Mouse (Mus musculus): ENCODE measurements around the gene Txnrd2. TPM values are rescaled to one million over a fixed set of nuclear protein-coding genes. Genes with fewer than 3 reads are reported as not detected.

The Txnrd2 gene
- total and polyA plus RNA-seq, 3 experiments: 14.6 to 24.1 (median 22.0) TPM

- peaks cover 25 to 80% of the 10 kb centered on the region in 2 experiments for H3K36me3 ChIP-seq (replicated peaks in 1 of 2; ENCODE audit: control insufficient read depth in 1 of 2, insufficient read depth in 1 of 2, low read length in 1 of 2)
Measured at GRCm38 (mm10) chr16:18459335-18459954, 33.3 kb downstream of the Txnrd2 start.

GRCm38 (mm10) chr16:18459955-18460370, 33.8 kb downstream of the Txnrd2 start:
- H3K79me2 ChIP-seq (replicated peaks; ENCODE audit: control insufficient read depth, extremely low read depth, insufficient read depth, poor library complexity, severe bottlenecking): no peaks in the 10 kb centered on the region
- no peak overlapping the region for H3K4me3 ChIP-seq (replicated peaks in 1 of 3; ENCODE audit: low read depth in 2 of 3, low read length in 2 of 3, poor library complexity in 1 of 3)
- H3K27me3 ChIP-seq (replicated peaks): no peaks in the 10 kb centered on the region
- no peak overlapping the region; the same call in 1 of the 2 replicates for H3K4me2 ChIP-seq (ENCODE audit: insufficient read depth, low read depth, poor library complexity, severe bottlenecking)
- H3K27ac ChIP-seq (ENCODE audit: insufficient read depth, low read depth): no peak overlapping the region
- no peaks in the 10 kb centered on the region for H3K9me3 ChIP-seq (replicated peaks; ENCODE audit: low read length)
- dilution Hi-C loops (cut with MboI; ENCODE audit: extremely low pct_ligation_motif_present, extremely low pct_unique_long_range_greater_than_20kb, low sequenced_read_pairs): no loop called here
- in situ Hi-C loops (cut with MboI; ENCODE audit: low pct_ligation_motif_present, low pct_unique_long_range_greater_than_20kb, low sequenced_read_pairs): no loop called here
- peaks cover 12 to 47% of the 10 kb centered on the region in 2 experiments for H3K4me1 ChIP-seq (ENCODE audit: control insufficient read depth in 1 of 2, insufficient read depth in 2 of 2)
- peak; percentile 91 for DNase-seq (ENCODE audit: extremely low read depth)
- H3K9ac ChIP-seq (ENCODE audit: insufficient read depth, low read depth): no peak overlapping the region
- peaks cover 28 to 80% of the 10 kb centered on the region in 2 experiments for H3K36me3 ChIP-seq (replicated peaks in 1 of 2; ENCODE audit: control insufficient read depth in 1 of 2, insufficient read depth in 1 of 2, low read length in 1 of 2)
- TF ChIP-seq E2F4 (IDR thresholded peaks at IDR 0.05; ENCODE audit: insufficient replicate concordance, low read depth, low read length) (no peak), NRF1 (IDR thresholded peaks at IDR 0.05; ENCODE audit: low read depth, low read length) (peak; percentile 77), USF1 (IDR thresholded peaks at IDR 0.05; ENCODE audit: low read depth, low read length) (no peak), ZNF384 (IDR thresholded peaks at IDR 0.05; ENCODE audit: low read depth, low read length) (no peak), ZMIZ1 (IDR thresholded peaks at IDR 0.05; ENCODE audit: low read depth, low read length) (0 out of 2 replicates have a peak, but pooled peaks have one; percentile 30), RCOR1 (conservative IDR thresholded peaks at IDR 0.05; ENCODE audit: low read depth, low read length) (0 out of 2 replicates have a peak, but pooled peaks have one; percentile 40), CHD1 (IDR thresholded peaks at IDR 0.05; ENCODE audit: low read depth, low read length) (0 out of 2 replicates have a peak, but pooled peaks have one; percentile 41), CTCF (conservative IDR thresholded peaks at IDR 0.05 in 1 of 2, IDR thresholded peaks at IDR 0.05 in 1 of 2; ENCODE audit: low read depth in 2 of 2, low read length in 2 of 2) (no peak), TCF12 (IDR thresholded peaks at IDR 0.05; ENCODE audit: low read depth, low read length) (peak; percentile 56; the same call in 1 of the 2 replicates), HCFC1 (IDR thresholded peaks at IDR 0.05; ENCODE audit: low read depth, low read length) (0 out of 2 replicates have a peak, but pooled peaks have one; percentile 16), KAT2A (IDR thresholded peaks at IDR 0.05; ENCODE audit: insufficient replicate concordance, low read length) (0 out of 2 replicates have a peak, but pooled peaks have one; percentile 15), MYC (IDR thresholded peaks at IDR 0.05; ENCODE audit: low read depth, low read length) (0 out of 2 replicates have a peak, but pooled peaks have one; percentile 21), MAZ (IDR thresholded peaks at IDR 0.05; ENCODE audit: low read depth, low read length) (0 out of 2 replicates have a peak, but pooled peaks have one; percentile 33), IRF4 (IDR thresholded peaks at IDR 0.05; ENCODE audit: low read depth, low read length) (peak; percentile 39; the same call in 1 of the 2 replicates), USF2 (conservative IDR thresholded peaks at IDR 0.05; ENCODE audit: low read depth, low read length) (no peak), MEF2A (IDR thresholded peaks at IDR 0.05; ENCODE audit: borderline replicate concordance, low read depth, low read length) (peak; percentile 62; the same call in 1 of the 2 replicates), SMC3 (IDR thresholded peaks at IDR 0.05; ENCODE audit: low read depth, low read length) (no peak; the same call in 1 of the 2 replicates), UBTF (IDR thresholded peaks at IDR 0.05; ENCODE audit: low read depth, low read length) (no peak), NELFE (IDR thresholded peaks at IDR 0.05; ENCODE audit: low read depth, low read length) (0 out of 2 replicates have a peak, but pooled peaks have one; percentile 24), POLR2A (IDR thresholded peaks at IDR 0.05; ENCODE audit: low read depth, low read length) (no peak), POLR2AphosphoS2 (IDR thresholded peaks at IDR 0.05; ENCODE audit: low read depth, low read length) (no peak), JUND (conservative IDR thresholded peaks at IDR 0.05; ENCODE audit: low read depth, low read length) (no peak), TBP (conservative IDR thresholded peaks at IDR 0.05; ENCODE audit: low read depth, low read length) (no peak), BHLHE40 (IDR thresholded peaks at IDR 0.05; ENCODE audit: low read depth, low read length) (0 out of 2 replicates have a peak, but pooled peaks have one; percentile 14), RAD21 (IDR thresholded peaks at IDR 0.05; ENCODE audit: low read depth, low read length) (no peak; the same call in none of the 2 replicates)

More at GRCm38 (mm10) chr16:18459335-18459954, 33.3 kb downstream of the Txnrd2 start:
- in situ Hi-C loops (cut with MboI; ENCODE audit: low pct_ligation_motif_present, low pct_unique_long_range_greater_than_20kb, low sequenced_read_pairs) (no loop called here), dilution Hi-C loops (cut with MboI; ENCODE audit: extremely low pct_ligation_motif_present, extremely low pct_unique_long_range_greater_than_20kb, low sequenced_read_pairs) (no loop called here)
- Histone ChIP-seq H3K9ac (ENCODE audit: insufficient read depth, low read depth) (no peak overlapping the region), H3K4me2 (ENCODE audit: insufficient read depth, low read depth, poor library complexity, severe bottlenecking) (no peak overlapping the region; the same call in 1 of the 2 replicates), H3K9me3 (replicated peaks; ENCODE audit: low read length) (no peaks in the 10 kb centered on the region), H3K4me1 (ENCODE audit: control insufficient read depth in 1 of 2, insufficient read depth in 2 of 2) (peaks cover 12 to 47% of the 10 kb centered on the region in 2 experiments), H3K79me2 (replicated peaks; ENCODE audit: control insufficient read depth, extremely low read depth, insufficient read depth, poor library complexity, severe bottlenecking) (no peaks in the 10 kb centered on the region), H3K27ac (ENCODE audit: insufficient read depth, low read depth) (no peak overlapping the region), H3K27me3 (replicated peaks) (no peaks in the 10 kb centered on the region), H3K4me3 (replicated peaks in 1 of 3; ENCODE audit: low read depth in 2 of 3, low read length in 2 of 3, poor library complexity in 1 of 3) (no peak overlapping the region)
- no peak for DNase-seq (ENCODE audit: extremely low read depth)
- TF ChIP-seq BHLHE40 (IDR thresholded peaks at IDR 0.05; ENCODE audit: low read depth, low read length): no peak
- TF ChIP-seq POLR2AphosphoS2 (IDR thresholded peaks at IDR 0.05; ENCODE audit: low read depth, low read length): no peak
- TF ChIP-seq SIN3A (IDR thresholded peaks at IDR 0.05; ENCODE audit: low read length): no peak
- TF ChIP-seq IRF4 (IDR thresholded peaks at IDR 0.05; ENCODE audit: low read depth, low read length): no peak
- no peak for TF ChIP-seq RCOR1 (conservative IDR thresholded peaks at IDR 0.05; ENCODE audit: low read depth, low read length)
- TF ChIP-seq USF2 (conservative IDR thresholded peaks at IDR 0.05; ENCODE audit: low read depth, low read length): no peak
- TF ChIP-seq RAD21 (IDR thresholded peaks at IDR 0.05; ENCODE audit: low read depth, low read length): no peak
- no peak for TF ChIP-seq CHD2 (IDR thresholded peaks at IDR 0.05; ENCODE audit: low read length)
- no peak for TF ChIP-seq JUN (IDR thresholded peaks at IDR 0.05; ENCODE audit: insufficient read depth, low read depth, low read length)
- no peak for TF ChIP-seq MXI1 (IDR thresholded peaks at IDR 0.05; ENCODE audit: low read depth, low read length)
- TF ChIP-seq MEF2A (IDR thresholded peaks at IDR 0.05; ENCODE audit: borderline replicate concordance, low read depth, low read length): no peak
- no peak for TF ChIP-seq TBP (conservative IDR thresholded peaks at IDR 0.05; ENCODE audit: low read depth, low read length)
- TF ChIP-seq MYC (IDR thresholded peaks at IDR 0.05; ENCODE audit: low read depth, low read length): no peak
- no peak for TF ChIP-seq PAX5 (IDR thresholded peaks at IDR 0.05; ENCODE audit: low read length)
- TF ChIP-seq NRF1 (IDR thresholded peaks at IDR 0.05; ENCODE audit: low read depth, low read length): no peak
- TF ChIP-seq EP300 (IDR thresholded peaks at IDR 0.05; ENCODE audit: low read length): no peak
